Comparison of ENCODE assay signal across 15 mouse cellular contexts in the genomic region with DNA sequence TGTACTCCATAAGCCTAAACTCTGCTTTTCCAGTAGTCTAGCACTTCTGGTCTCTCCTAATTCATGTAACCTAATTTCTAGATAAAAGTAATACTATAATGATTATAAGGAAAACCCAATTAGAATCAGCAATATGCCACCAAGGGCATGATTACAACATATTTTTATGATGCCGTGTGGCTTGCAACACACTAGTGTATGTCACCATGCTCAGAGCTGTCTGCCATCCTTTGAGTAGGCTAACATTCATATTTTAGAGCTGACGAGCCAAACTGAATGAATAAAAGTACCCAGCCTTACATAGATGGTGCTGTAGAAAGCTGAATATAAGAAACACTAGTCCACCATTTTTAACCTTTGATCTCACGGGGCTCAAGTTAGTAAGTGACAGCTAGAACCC.
"Had no signal": no experiment of that assay in that cellular context is flagged by ENCODE, and none has a peak within 500 bp of the region (broad histone marks: within the 10 kb centered on the region; RNA-seq: fewer than 3 reads in every experiment).

No protein-coding gene starts in this region.

- H3K9me3 ChIP-seq: stomach, embryonic 15.5 days had no signal

- H3K4me3 ChIP-seq: midbrain, embryonic 10.5 days; midbrain, embryonic 12.5 days; neural tube, embryonic 12.5 days; stomach, embryonic 15.5 days had no signal

- DNase-seq: lung, adult 18-20 months; lung, embryonic 14.5 days; lung, postnatal 10 days; lung, postnatal 4 days; midbrain, embryonic 14.5 days; right cerebral cortex, postnatal 14 days; thymus, adult 2 months; thymus, postnatal 25 days; thymus, postnatal 4 days had no signal

- H3K4me1 ChIP-seq: midbrain, embryonic 10.5 days; midbrain, embryonic 12.5 days; neural tube, embryonic 12.5 days; stomach, embryonic 15.5 days had no signal

- H3K4me2 ChIP-seq: lung, embryonic 14.5 days; midbrain, embryonic 12.5 days; neural tube, embryonic 12.5 days; stomach, embryonic 15.5 days had no signal

- H3K9ac ChIP-seq: lung, embryonic 14.5 days; midbrain, embryonic 12.5 days; neural tube, embryonic 12.5 days; stomach, embryonic 15.5 days had no signal

- ATAC-seq: midbrain, embryonic 16.5 days had no signal

- H3K27ac ChIP-seq: midbrain, embryonic 10.5 days; midbrain, embryonic 12.5 days; neural tube, embryonic 12.5 days; stomach, embryonic 15.5 days; stomach, postnatal 0 days had no signal

- H3K36me3 ChIP-seq: midbrain, embryonic 10.5 days; midbrain, embryonic 12.5 days; neural tube, embryonic 12.5 days; stomach, embryonic 15.5 days had no signal

- H3K27me3 ChIP-seq: midbrain, embryonic 12.5 days; neural tube, embryonic 12.5 days; stomach, embryonic 15.5 days had no signal
